Mouse (Mus musculus) myocyte (in vitro differentiated cells): ENCODE results near the gene Zmynd12. TPM values are rescaled to one million over a fixed set of nuclear protein-coding genes. Genes with fewer than 3 reads are reported as not detected.

Experiments
- H3K27me3 ChIP-seq: one replicate; pipeline ENCODE4 v1.6.1; 2011; ENCODE audit not compliant: control insufficient read depth, insufficient read depth, insufficient read length
- H3K36me3 ChIP-seq: one replicate; pipeline ENCODE4 v1.6.1; 2011; ENCODE audit not compliant: control insufficient read depth, insufficient read depth
- H3K4me2 ChIP-seq: one replicate; pipeline ENCODE4 v1.6.1; 2011; ENCODE audit warnings: low read depth, control low read depth
- H3K4me3 ChIP-seq: one replicate; pipeline ENCODE4 v1.5.1; 2011; ENCODE audit warnings: mild to moderate bottlenecking, control low read depth, moderate library complexity
- H3K79me2 ChIP-seq: one replicate; pipeline ENCODE4 v1.6.1; 2011; ENCODE audit not compliant: control insufficient read depth, insufficient read depth
- H3ac ChIP-seq: one replicate; pipeline ENCODE4 v1.6.1; 2011; ENCODE audit not compliant: control insufficient read depth, insufficient read length
- CEBPB ChIP-seq: IDR thresholded peaks from 2 replicates; pipeline ENCODE4 v1.6.1; 2011; ENCODE audit warnings: mild to moderate bottlenecking, moderate library complexity; ENCODE audit not compliant: poor library complexity, insufficient read depth, severe bottlenecking
- E2F4 ChIP-seq: IDR thresholded peaks from one replicate; pipeline ENCODE4 v1.6.1; 2011; ENCODE audit warnings: mild to moderate bottlenecking, control low read depth, moderate library complexity; ENCODE audit not compliant: insufficient read depth
- MYOD1 ChIP-seq, 3 experiments: IDR thresholded peaks; one replicate each; pipeline ENCODE4 v1.6.1; 2011; ENCODE audit warnings: control low read depth in 2 of 3, low read depth in 2 of 3, mild to moderate bottlenecking in 2 of 3, moderate library complexity in 1 of 3; ENCODE audit not compliant: insufficient read length in 2 of 3, control insufficient read depth in 1 of 3
- MYOG ChIP-seq, 3 experiments: IDR thresholded peaks; one replicate each; pipeline ENCODE4 v1.6.1; 2011; ENCODE audit warnings: control low read depth in 2 of 3, low read depth in 2 of 3, mild to moderate bottlenecking in 2 of 3; ENCODE audit not compliant: insufficient read length in 2 of 3, control insufficient read depth in 1 of 3, insufficient read depth in 1 of 3
- POLR2A ChIP-seq: IDR thresholded peaks from one replicate; pipeline ENCODE4 v1.6.1; 2011; ENCODE audit warnings: low read depth, mild to moderate bottlenecking, control low read depth, moderate library complexity; ENCODE audit not compliant: insufficient read length
- POLR2AphosphoS2 ChIP-seq: IDR thresholded peaks from one replicate; pipeline ENCODE4 v1.6.1; 2011; ENCODE audit warnings: low read depth, control low read depth; ENCODE audit not compliant: insufficient read length
- REST ChIP-seq: IDR thresholded peaks from one replicate; pipeline ENCODE4 v1.6.1; 2011; ENCODE audit warnings: mild to moderate bottlenecking, control low read depth, moderate library complexity; ENCODE audit not compliant: insufficient read depth, insufficient read length
- SRF ChIP-seq: IDR thresholded peaks from one replicate; pipeline ENCODE4 v1.6.1; 2011; ENCODE audit warnings: low read depth; ENCODE audit not compliant: control insufficient read depth, insufficient read length
- TCF12 ChIP-seq: IDR thresholded peaks from one replicate; pipeline ENCODE4 v1.6.1; 2011; ENCODE audit warnings: mild to moderate bottlenecking, control low read depth; ENCODE audit not compliant: poor library complexity, insufficient read depth, severe bottlenecking
- TCF3 ChIP-seq: IDR thresholded peaks from one replicate; pipeline ENCODE4 v1.6.1; 2011; ENCODE audit warnings: low read depth, control low read depth; ENCODE audit not compliant: insufficient read length
- USF1 ChIP-seq: IDR thresholded peaks from one replicate; pipeline ENCODE4 v1.6.1; 2011; ENCODE audit warnings: low read depth, mild to moderate bottlenecking, control low read depth, moderate library complexity
- polyA plus RNA-seq: library from polyadenylated mRNA; unstranded; fragments of >200 nt; fragmentation: generic; extraction: Trizol; gene quantifications from one replicate; pipeline ENCODE4 v1.2.1, GENCODE M21; 2012; ENCODE audit warnings: missing spikeins

Zmynd12 gene
- polyA plus RNA-seq, 1 experiment: 0.05 TPM

- H3K4me2 ChIP-seq: no peak overlapping the region
Measured at GRCm38 (mm10) chr4:119417270-119417669, 5.3 kb upstream of the Zmynd12 start.

GRCm38 (mm10) chr4:119417894-119418293, 4.7 kb upstream of the Zmynd12 start:
- H3K4me2 ChIP-seq: no peak overlapping the region

More at GRCm38 (mm10) chr4:119417270-119417669, 5.3 kb upstream of the Zmynd12 start:
- no peaks in the 10 kb centered on the region for H3K36me3 ChIP-seq
- TF ChIP-seq MYOD1 (IDR thresholded peaks at IDR 0.05; ENCODE audit: control insufficient read depth in 1 of 3, insufficient read length in 2 of 3, low read depth in 2 of 3) (no peak), USF1 (no peak)
- H3K79me2 ChIP-seq: no peaks in the 10 kb centered on the region
- H3K4me3 ChIP-seq: no peak overlapping the region
- H3ac ChIP-seq: no peak overlapping the region
- H3K27me3 ChIP-seq: no peaks in the 10 kb centered on the region

GRCm38 (mm10) chr4:119421191-119421590, 1.4 kb upstream of the Zmynd12 start:
- Histone ChIP-seq H3K4me3 (peak overlapping the region; percentile 65), H3K4me2 (peak overlapping the region; percentile 97), H3ac (peak overlapping the region; percentile 31), H3K27me3 (no peaks in the 10 kb centered on the region), H3K36me3 (no peaks in the 10 kb centered on the region), H3K79me2 (no peaks in the 10 kb centered on the region)
- TF ChIP-seq MYOD1 (IDR thresholded peaks at IDR 0.05; ENCODE audit: control insufficient read depth in 1 of 3, insufficient read length in 2 of 3, low read depth in 2 of 3) (no peak), POLR2AphosphoS2 (no peak), POLR2A (no peak), TCF3 (no peak), SRF (no peak), MYOG (IDR thresholded peaks at IDR 0.05; ENCODE audit: control insufficient read depth in 1 of 3, insufficient read depth in 1 of 3, insufficient read length in 2 of 3, low read depth in 2 of 3) (no peak), TCF12 (no peak), USF1 (no peak)

More at GRCm38 (mm10) chr4:119417894-119418293, 4.7 kb upstream of the Zmynd12 start:
- Histone ChIP-seq H3K4me3 (no peak overlapping the region), H3K79me2 (no peaks in the 10 kb centered on the region), H3K36me3 (no peaks in the 10 kb centered on the region), H3ac (no peak overlapping the region), H3K27me3 (no peaks in the 10 kb centered on the region)
- TF ChIP-seq POLR2A (no peak), TCF3 (no peak), USF1 (no peak), SRF (no peak), MYOG (IDR thresholded peaks at IDR 0.05; ENCODE audit: control insufficient read depth in 1 of 3, insufficient read depth in 1 of 3, insufficient read length in 2 of 3, low read depth in 2 of 3) (no peak), E2F4 (no peak), MYOD1 (IDR thresholded peaks at IDR 0.05; ENCODE audit: control insufficient read depth in 1 of 3, insufficient read length in 2 of 3, low read depth in 2 of 3) (no peak), TCF12 (no peak)

GRCm38 (mm10) chr4:119421921-119422293, 707 bp upstream of the Zmynd12 start:
- Histone ChIP-seq H3K4me2 (peak overlapping the region; percentile 97), H3K27me3 (no peaks in the 10 kb centered on the region), H3K79me2 (no peaks in the 10 kb centered on the region), H3K36me3 (no peaks in the 10 kb centered on the region), H3ac (peak overlapping the region; percentile 31), H3K4me3 (peak overlapping the region; percentile 65)
- TF ChIP-seq MYOD1 (IDR thresholded peaks at IDR 0.05; ENCODE audit: control insufficient read depth in 1 of 3, insufficient read length in 2 of 3, low read depth in 2 of 3) (peak in 1 of 3 experiments; percentile 10), E2F4 (no peak)

- Histone ChIP-seq H3ac (no peak overlapping the region), H3K4me2 (no peak overlapping the region), H3K4me3 (no peak overlapping the region), H3K79me2 (no peaks in the 10 kb centered on the region), H3K36me3 (no peaks in the 10 kb centered on the region), H3K27me3 (peaks cover 5% of the 10 kb centered on the region)
- TF ChIP-seq CEBPB (no peak), TCF12 (no peak), MYOD1 (IDR thresholded peaks at IDR 0.05; ENCODE audit: control insufficient read depth in 1 of 3, insufficient read length in 2 of 3, low read depth in 2 of 3) (no peak), E2F4 (no peak), USF1 (no peak), POLR2AphosphoS2 (no peak), POLR2A (no peak), REST (no peak)
Measured at GRCm38 (mm10) chr4:119425077-119425476, 2.5 kb downstream of the Zmynd12 start.

- H3K79me2 ChIP-seq: no peaks in the 10 kb centered on the region
- no peaks in the 10 kb centered on the region for H3K36me3 ChIP-seq
- TF ChIP-seq SRF (no peak), POLR2A (no peak), POLR2AphosphoS2 (no peak), TCF3 (no peak)
- no peak overlapping the region for H3K4me2 ChIP-seq
- no peak overlapping the region for H3ac ChIP-seq
- no peak overlapping the region for H3K4me3 ChIP-seq
- peaks cover 5% of the 10 kb centered on the region for H3K27me3 ChIP-seq
Measured at GRCm38 (mm10) chr4:119425601-119426000, 3.0 kb downstream of the Zmynd12 start.
